Mouse (Mus musculus): ENCODE data around the gene Fcrla.

Gene Fcrla

GRCm38 (mm10) chr1:170928467-170928866, 1.1 kb upstream of the Fcrla start:
- DNase-seq (ENCODE audit: low spot score in 2 of 2), result no peak

GRCm38 (mm10) chr1:170926941-170927340, 442 bp downstream of the Fcrla start:
- DNase-seq (ENCODE audit: low spot score in 2 of 2), result no peak

DNA sequence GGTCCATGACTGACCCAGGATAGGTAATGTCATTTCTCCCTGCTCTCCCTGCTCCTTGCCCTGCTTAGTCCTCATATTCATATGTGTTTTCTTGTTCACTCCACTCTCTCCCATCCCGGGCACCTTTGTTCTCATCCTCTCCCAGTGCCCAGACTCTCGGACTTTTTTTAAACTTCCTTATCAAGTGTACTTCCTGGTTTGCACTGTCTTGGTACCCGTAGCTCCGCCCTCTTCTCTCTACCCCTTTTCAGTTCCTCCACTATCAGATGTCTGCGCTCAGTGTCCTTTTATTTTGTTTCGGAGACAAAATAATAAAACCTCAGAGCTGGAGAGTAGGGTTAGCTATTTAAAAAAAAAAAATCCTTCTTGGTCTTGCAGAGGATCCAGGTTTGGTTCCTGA, 2.9 kb downstream of the Fcrla start:
- no peak for DNase-seq (ENCODE audit: low spot score in 2 of 2)

DNA sequence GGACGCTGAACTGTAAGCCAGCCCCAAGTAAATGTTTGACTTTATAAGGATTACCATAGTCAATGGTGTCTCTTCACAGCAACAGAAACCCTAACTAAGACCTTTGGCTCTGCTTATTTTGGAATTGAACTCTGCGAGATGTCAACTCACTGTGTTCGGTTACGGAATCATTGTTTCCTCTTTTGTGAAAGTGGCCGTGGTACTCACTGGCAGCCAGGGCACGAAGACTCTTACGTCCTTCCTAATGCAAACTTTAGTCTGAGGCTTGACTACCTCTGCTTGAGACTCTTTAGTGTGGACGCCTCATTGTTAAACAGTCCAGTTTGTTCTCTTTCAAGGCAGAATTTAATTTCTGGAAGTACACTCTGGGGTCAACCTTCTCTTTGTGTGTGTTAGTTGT, 8.1 kb downstream of the Fcrla start:
- no peak for DNase-seq (ENCODE audit: low spot score in 2 of 2)

GRCm38 (mm10) chr1:170915657-170916056, 11.7 kb downstream of the Fcrla start:
- DNase-seq (ENCODE audit: low spot score in 2 of 2), result no peak

DNA sequence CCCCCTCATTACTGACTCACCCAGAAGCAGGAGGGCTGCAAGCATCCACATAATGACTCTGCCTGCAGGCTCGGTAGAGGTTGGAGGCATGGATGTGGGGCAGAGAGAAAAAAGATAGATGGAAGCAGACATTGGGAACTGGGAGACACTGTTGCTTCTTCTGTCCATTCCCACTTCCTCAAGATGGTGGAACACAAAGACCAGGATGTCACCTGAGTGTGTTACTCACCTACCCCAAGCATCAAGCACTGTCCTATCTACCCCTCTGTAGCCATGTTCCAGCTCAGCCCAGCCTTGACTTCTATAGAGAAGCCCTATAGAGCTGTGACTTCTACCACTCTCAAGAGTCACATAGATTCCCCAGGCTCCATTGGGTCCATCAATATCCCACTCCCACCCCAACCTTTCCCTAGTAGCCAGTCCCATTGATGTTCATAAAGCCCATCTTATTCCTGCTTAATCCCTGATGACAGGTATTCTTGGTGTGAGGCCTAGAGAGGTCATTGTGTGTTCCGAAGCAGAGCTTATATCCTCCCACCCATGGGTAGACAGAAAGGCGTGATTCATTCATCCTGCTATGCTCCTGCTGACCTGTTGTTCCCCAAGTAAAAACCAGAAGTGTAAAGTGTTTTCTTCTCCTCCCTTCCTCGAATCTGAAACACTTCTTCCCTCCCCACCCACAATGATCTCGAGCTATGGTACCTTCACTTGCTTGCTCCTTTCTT, 14.3 kb downstream of the Fcrla start, which contains the start of gene Fcrlb:
Gene Fcrlb, minus strand, starts transcription at position 51 of the 725 bp plus-strand sequence.
- no peak for DNase-seq (ENCODE audit: low spot score in 2 of 2)

DNA sequence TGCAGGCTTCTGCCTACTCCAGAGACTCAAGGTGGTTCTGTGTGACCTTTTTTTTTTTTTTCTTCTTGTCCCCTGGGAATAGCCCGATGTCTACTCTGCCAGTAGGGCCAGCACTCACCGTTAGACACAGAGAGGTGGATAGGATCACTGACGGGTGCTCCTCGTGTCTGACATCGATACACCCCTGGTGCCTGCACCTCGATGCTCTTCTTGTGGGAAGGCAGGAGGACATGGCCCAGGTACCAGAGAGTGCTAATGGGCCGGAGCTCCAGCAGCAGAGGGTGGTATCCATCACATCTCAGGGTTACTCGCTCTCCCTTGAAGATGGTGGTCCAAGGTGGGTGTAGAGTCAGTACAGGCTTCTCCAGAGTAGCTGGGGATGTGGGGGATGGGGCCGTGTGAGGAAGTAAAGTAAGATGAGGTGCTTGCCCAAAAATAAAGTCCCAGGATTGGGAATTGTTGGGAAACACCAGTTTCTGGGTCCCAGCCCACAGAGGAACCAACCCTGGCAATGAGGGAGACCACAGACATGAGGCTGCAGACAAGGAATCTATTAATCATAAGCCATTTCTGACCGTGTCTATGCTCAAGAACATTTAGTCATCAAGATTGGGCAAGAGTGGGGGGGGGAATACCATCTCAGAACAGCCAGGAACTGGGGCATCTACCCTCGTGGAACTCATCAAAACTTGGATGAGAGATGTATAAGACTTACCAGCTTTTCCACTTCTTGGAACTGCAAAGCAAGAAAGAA, 15.3 kb downstream of the Fcrla start:
- no peak for DNase-seq (ENCODE audit: low spot score in 2 of 2)

- no peak for DNase-seq (ENCODE audit: low spot score in 2 of 2)
These were observed 19.0 kb downstream of the Fcrla start for GRCm38 (mm10) chr1:170908341-170908740.

GRCm38 (mm10) chr1:170907456-170908191, 19.8 kb downstream of the Fcrla start:
- peak in 1 of 2 experiments; percentile 9 for DNase-seq (ENCODE audit: low spot score in 2 of 2)

- DNase-seq (ENCODE audit: low spot score in 2 of 2), result no peak
These were observed 20.3 kb downstream of the Fcrla start for GRCm38 (mm10) chr1:170907111-170907455.

GRCm38 (mm10) chr1:170903485-170903884, 23.9 kb downstream of the Fcrla start:
- DNase-seq (ENCODE audit: low spot score in 2 of 2), result no peak

- peak; percentile 55 to 65 for DNase-seq (ENCODE audit: low spot score in 2 of 2)
These were observed 25.7 kb downstream of the Fcrla start for GRCm38 (mm10) chr1:170901536-170902238.

GRCm38 (mm10) chr1:170900799-170901467, 26.4 kb downstream of the Fcrla start:
- DNase-seq (ENCODE audit: low spot score in 2 of 2), result peak in 1 of 2 experiments; percentile 16

DNA sequence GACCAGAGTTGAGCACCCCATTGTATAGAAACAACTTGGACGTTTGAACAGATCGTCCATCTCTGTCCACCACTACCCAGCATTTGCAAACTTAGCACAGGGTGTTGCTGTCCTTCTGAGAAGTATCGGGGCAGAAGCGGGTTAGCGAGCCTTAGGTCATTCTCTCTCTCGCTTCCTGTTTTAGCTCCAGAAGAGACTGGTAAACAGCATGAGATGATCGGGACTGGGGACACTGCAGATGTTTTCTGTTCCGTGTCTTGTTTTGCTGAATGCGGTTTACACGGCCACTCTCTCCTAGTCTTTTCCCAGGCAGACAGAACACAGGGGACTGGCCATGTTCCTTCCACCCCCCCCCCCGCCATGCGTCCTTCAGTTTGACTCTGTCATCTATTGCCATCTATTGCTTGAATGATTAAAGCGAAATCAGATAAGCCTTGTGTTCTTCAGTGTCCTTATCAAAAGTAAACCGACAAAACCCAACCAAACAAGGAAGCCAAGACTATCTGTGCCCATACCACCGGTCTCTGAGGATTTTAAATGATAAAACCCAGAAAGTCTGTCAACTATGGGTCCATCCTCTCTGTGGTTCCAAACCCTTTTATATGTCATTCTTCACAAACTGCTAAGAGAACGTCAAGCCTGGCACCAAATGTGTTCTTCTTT, 28.8 kb downstream of the Fcrla start:
- no peak for DNase-seq (ENCODE audit: low spot score in 2 of 2)

DNA sequence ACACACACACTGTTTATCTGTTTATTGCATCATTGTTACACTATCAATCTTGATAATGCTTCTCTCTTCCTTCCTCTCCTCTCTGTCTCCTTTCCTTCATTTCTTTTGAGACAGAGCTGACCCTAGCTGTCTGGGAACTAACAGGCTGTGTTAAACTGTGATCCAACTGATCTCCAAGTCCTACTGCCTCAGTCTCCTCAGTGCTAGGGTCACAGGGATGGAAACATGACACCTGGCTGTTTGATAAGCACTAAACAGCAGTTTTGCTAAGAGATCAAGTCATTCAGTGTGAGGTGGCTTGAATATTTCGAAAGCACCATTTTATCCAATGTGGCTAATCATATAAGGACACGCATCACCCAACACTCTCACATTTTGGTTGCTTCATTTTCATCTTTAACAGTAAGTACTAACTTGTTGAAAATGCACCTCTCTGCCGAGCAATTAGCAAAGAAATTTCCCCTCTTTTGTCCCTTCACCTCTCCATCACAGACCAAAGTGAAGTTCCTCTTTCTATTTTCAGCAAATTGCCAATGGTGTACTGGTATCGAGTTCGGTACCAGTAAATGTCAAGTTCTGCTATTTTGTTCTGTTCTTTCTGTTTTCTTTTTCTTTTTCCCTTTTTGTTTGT, 30.6 kb downstream of the Fcrla start:
- no peak for DNase-seq (ENCODE audit: low spot score in 2 of 2)

DNA sequence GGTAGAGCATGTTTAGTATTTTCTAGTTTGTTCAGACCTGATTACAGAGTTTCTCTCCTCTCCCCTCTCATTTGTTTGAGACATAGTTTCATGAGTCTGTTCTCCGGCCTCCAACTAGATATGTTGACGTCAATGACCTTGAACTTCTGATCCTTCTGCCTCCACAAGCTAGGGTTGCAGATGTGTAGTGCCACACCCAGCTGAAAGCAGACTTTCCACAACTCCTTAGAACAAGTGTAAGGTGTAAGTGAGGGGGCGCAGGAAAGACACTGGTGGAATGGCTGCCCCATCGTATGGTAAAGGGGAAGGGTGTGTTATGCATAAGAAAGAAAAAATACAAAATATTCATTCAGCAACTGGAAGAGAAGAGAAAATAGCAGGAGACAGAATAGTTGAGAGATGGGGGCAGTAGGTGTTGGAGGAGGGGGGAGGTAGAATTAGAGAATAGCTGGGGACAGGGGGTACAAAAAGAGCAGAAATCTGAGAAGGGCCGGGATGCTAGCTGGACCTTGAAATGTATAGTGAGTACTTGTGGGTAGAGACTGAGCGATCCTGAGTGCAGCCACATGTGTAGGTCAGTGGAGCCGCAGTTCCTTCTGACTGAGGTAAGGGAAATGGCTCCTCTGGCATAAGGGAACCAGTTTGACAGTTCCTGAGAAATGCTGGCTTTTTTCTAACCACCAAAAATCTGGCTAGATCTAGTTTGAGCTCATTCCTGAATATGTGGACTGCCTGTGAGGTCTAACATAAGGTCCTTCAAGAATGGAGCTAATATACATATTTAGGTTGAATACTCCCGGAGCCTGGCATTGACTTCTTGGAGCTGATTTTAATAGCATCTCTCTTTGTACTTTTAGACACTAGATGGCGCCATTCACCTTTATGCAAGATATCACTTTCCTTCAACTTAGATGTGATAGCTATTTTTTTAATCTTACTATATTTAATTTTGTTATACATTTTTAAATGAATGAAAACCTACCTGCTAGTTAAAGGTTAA, 32.5 kb downstream of the Fcrla start:
- DNase-seq (ENCODE audit: low spot score in 2 of 2), result no peak

DNA sequence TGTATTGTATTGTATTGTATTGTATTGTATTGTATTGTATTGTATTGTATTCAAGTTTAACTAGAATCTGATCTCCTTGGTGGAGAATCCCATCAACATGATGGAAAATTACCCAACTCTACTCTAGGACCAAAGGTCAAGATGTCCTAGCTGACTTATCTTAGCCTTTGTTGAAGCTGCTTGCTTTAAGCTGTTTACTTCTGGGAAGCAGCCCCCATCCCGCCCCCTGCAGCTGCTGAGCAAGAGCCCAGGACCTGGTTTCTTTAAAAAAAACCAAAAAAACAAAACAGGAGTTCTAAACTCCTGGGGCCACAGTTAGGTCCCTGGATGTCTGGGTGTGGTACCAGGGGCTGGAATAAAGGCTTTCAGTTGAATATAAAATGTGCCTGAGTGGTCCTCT, 35.1 kb downstream of the Fcrla start:
- no peak for DNase-seq (ENCODE audit: low spot score in 2 of 2)

- DNase-seq (ENCODE audit: low spot score in 2 of 2), result no peak
These were observed 35.7 kb downstream of the Fcrla start for GRCm38 (mm10) chr1:170891646-170892045.

DNA sequence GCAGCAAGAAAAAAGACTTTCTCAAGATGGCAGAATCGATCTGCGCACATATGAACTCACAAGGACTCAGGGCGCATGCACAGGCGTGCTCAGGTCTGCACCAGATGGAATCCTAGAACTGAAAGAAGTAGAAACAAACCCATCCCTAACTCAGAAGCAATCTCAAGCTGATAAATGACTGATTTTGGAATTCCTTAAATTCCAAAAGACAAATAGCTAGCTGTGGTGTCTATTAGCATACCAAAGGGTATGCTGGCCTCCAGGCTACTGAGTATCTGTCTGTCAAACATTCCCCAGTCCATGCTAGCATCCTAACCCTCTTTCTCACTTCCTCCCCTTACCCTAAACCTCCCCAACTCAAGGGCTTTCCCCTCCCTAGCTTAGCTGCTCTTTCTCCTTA, 38.1 kb downstream of the Fcrla start:
- no peak for DNase-seq (ENCODE audit: low spot score in 2 of 2)

Measured in right cerebral cortex, postnatal 36 days (tissue).